Mouse (Mus musculus) erythroblast, embryonic 14.5 days (primary cell): ENCODE data around the gene Tmem164. TPM values are rescaled to one million over a fixed set of nuclear protein-coding genes. Genes with fewer than 3 reads are reported as not detected.

Source experiments
- H3K27me3 ChIP-seq: 2 replicates; pipeline ENCODE4 v1.6.1; 2012; ENCODE audit warnings: inconsistent platforms; ENCODE audit not compliant: control insufficient read depth
- H3K36me3 ChIP-seq: 2 replicates; pipeline ENCODE4 v1.6.1; 2012; ENCODE audit warnings: mild to moderate bottlenecking, inconsistent platforms; ENCODE audit not compliant: control insufficient read depth
- H3K4me1 ChIP-seq: 2 replicates; pipeline ENCODE4 v1.6.1; 2012; ENCODE audit warnings: inconsistent platforms; ENCODE audit not compliant: control insufficient read depth
- H3K4me3 ChIP-seq: replicated peaks from 2 replicates; pipeline ENCODE3; 2012; ENCODE audit warnings: moderate library complexity, mild to moderate bottlenecking, inconsistent platforms
- H3K9me3 ChIP-seq: 2 replicates; pipeline ENCODE4 v1.6.1; 2012; ENCODE audit warnings: low read length, inconsistent platforms, mixed read lengths; ENCODE audit not compliant: control insufficient read depth
- GATA1 ChIP-seq: IDR thresholded peaks from 2 replicates; pipeline ENCODE4 v1.6.1; 2012; ENCODE audit warnings: low read length, inconsistent platforms, mixed read lengths
- TAL1 ChIP-seq: IDR thresholded peaks from 3 replicates; pipeline ENCODE4 v1.6.1; 2012; ENCODE audit warnings: low read length, inconsistent platforms, mixed read lengths
- polyA plus RNA-seq: library from polyadenylated mRNA; stranded (reverse); fragments of >175 nt; gene quantifications from 2 replicates; pipeline ENCODE4 v1.2.3, GENCODE M21; 2012

The Tmem164 gene
- polyA plus RNA-seq, 1 experiment: 0.96 TPM

- H3K4me3 ChIP-seq: no peak overlapping the region
- H3K9me3 ChIP-seq: no peaks in the 10 kb centered on the region
- TF ChIP-seq GATA1: no peak
- TF ChIP-seq TAL1: no peak
- no peaks in the 10 kb centered on the region for H3K27me3 ChIP-seq
- peaks cover 38% of the 10 kb centered on the region for H3K36me3 ChIP-seq
- H3K4me1 ChIP-seq: no peaks in the 10 kb centered on the region
Measured at GRCm38 (mm10) chrX:142806126-142806525, 124.9 kb downstream of the Tmem164 start.

- no peaks in the 10 kb centered on the region for H3K9me3 ChIP-seq
- no peaks in the 10 kb centered on the region for H3K4me1 ChIP-seq
- peaks cover 38% of the 10 kb centered on the region for H3K36me3 ChIP-seq
- TF ChIP-seq TAL1 (no peak), GATA1 (no peak)
- no peaks in the 10 kb centered on the region for H3K27me3 ChIP-seq
- no peak overlapping the region for H3K4me3 ChIP-seq
Measured at GRCm38 (mm10) chrX:142806620-142807061, 125.4 kb downstream of the Tmem164 start.

- TF ChIP-seq TAL1 (no peak), GATA1 (no peak)
- H3K4me1 ChIP-seq: no peaks in the 10 kb centered on the region
- no peaks in the 10 kb centered on the region for H3K9me3 ChIP-seq
- H3K27me3 ChIP-seq: no peaks in the 10 kb centered on the region
- H3K36me3 ChIP-seq: peaks cover 45% of the 10 kb centered on the region
- no peak overlapping the region for H3K4me3 ChIP-seq
Measured at GRCm38 (mm10) chrX:142808411-142808810, 127.2 kb downstream of the Tmem164 start.

- Histone ChIP-seq H3K4me1 (no peaks in the 10 kb centered on the region), H3K36me3 (peaks cover 25% of the 10 kb centered on the region), H3K4me3 (no peak overlapping the region), H3K27me3 (no peaks in the 10 kb centered on the region), H3K9me3 (no peaks in the 10 kb centered on the region)
- no peak for TF ChIP-seq GATA1
- TF ChIP-seq TAL1: no peak
Measured at GRCm38 (mm10) chrX:142813146-142813545, 131.9 kb downstream of the Tmem164 start.

GRCm38 (mm10) chrX:142818057-142818682, 137.0 kb downstream of the Tmem164 start:
- Histone ChIP-seq H3K27me3 (no peaks in the 10 kb centered on the region), H3K4me1 (no peaks in the 10 kb centered on the region), H3K36me3 (peaks cover 25% of the 10 kb centered on the region), H3K4me3 (no peak overlapping the region), H3K9me3 (no peaks in the 10 kb centered on the region)
- no peak for TF ChIP-seq TAL1
- TF ChIP-seq GATA1: no peak

GRCm38 (mm10) chrX:142821239-142821638, 140.0 kb downstream of the Tmem164 start:
- Histone ChIP-seq H3K27me3 (no peaks in the 10 kb centered on the region), H3K4me1 (no peaks in the 10 kb centered on the region), H3K9me3 (no peaks in the 10 kb centered on the region), H3K4me3 (no peak overlapping the region), H3K36me3 (peaks cover 25% of the 10 kb centered on the region)
- TF ChIP-seq TAL1 (no peak), GATA1 (no peak)

GRCm38 (mm10) chrX:142821846-142822245, 140.6 kb downstream of the Tmem164 start:
- Histone ChIP-seq H3K4me3 (no peak overlapping the region), H3K36me3 (peaks cover 25% of the 10 kb centered on the region)
- no peak for TF ChIP-seq TAL1
- TF ChIP-seq GATA1: no peak

GRCm38 (mm10) chrX:142825309-142825708, 144.1 kb downstream of the Tmem164 start:
- H3K4me1 ChIP-seq: peaks cover 4% of the 10 kb centered on the region
- peaks cover 16% of the 10 kb centered on the region for H3K36me3 ChIP-seq
- H3K9me3 ChIP-seq: no peaks in the 10 kb centered on the region
- TF ChIP-seq TAL1: no peak
- TF ChIP-seq GATA1: no peak
- no peak overlapping the region for H3K4me3 ChIP-seq
- H3K27me3 ChIP-seq: no peaks in the 10 kb centered on the region

More at GRCm38 (mm10) chrX:142821846-142822245, 140.6 kb downstream of the Tmem164 start:
- Histone ChIP-seq H3K27me3 (no peaks in the 10 kb centered on the region), H3K4me1 (no peaks in the 10 kb centered on the region), H3K9me3 (no peaks in the 10 kb centered on the region)

GRCm38 (mm10) chrX:142827644-142828043, 146.4 kb downstream of the Tmem164 start:
- TF ChIP-seq TAL1 (no peak), GATA1 (no peak)
- Histone ChIP-seq H3K4me1 (peaks cover 8% of the 10 kb centered on the region), H3K9me3 (no peaks in the 10 kb centered on the region), H3K27me3 (no peaks in the 10 kb centered on the region), H3K4me3 (no peak overlapping the region), H3K36me3 (peaks cover 17% of the 10 kb centered on the region)

- Histone ChIP-seq H3K4me1 (peaks cover 8% of the 10 kb centered on the region), H3K27me3 (no peaks in the 10 kb centered on the region), H3K9me3 (no peaks in the 10 kb centered on the region), H3K36me3 (peaks cover 24% of the 10 kb centered on the region), H3K4me3 (no peak overlapping the region)
- TF ChIP-seq TAL1 (no peak), GATA1 (no peak)
Measured at GRCm38 (mm10) chrX:142828184-142828908, 147.1 kb downstream of the Tmem164 start.
